Mouse (Mus musculus) heart, postnatal 0 days (tissue): ENCODE results near the gene Tcl1b2. TPM values are rescaled to one million over a fixed set of nuclear protein-coding genes. Genes with fewer than 3 reads are reported as not detected.
"Not testable (repeated sequence)": the region's sequence is repeated elsewhere in the genome, so short reads cannot be mapped to it uniquely, and the experiment has no call there.

ENCODE experiments used
- ATAC-seq: fragments of 200-750 bp; cut with Nextera tagmentation; 2 replicates; pipeline ENCODE4 v1.8.0; 2017; ENCODE audit warnings: low read depth, moderate number of reproducible peaks, moderate library complexity; ENCODE audit not compliant: insufficient read depth
- DNase-seq: peaks from one replicate; pipeline ENCODE4 v3.0.0-alpha.2; 2016; ENCODE audit warnings: low spot score
- H3K27ac ChIP-seq: fragments of 300-500 bp; sonication (generic); 2 replicates; pipeline ENCODE4 v1.5.1; 2014; ENCODE audit warnings: low read depth, mild to moderate bottlenecking
- H3K27me3 ChIP-seq: fragments of 300-500 bp; sonication (generic); 2 replicates; pipeline ENCODE4 v1.6.1; 2014; ENCODE audit warnings: low read length, mixed read lengths; ENCODE audit not compliant: control insufficient read depth, insufficient read depth
- H3K36me3 ChIP-seq: fragments of 300-500 bp; sonication (generic); replicated peaks from 2 replicates; pipeline ENCODE4 v1.6.1; 2014; ENCODE audit warnings: low read length, mixed read lengths; ENCODE audit not compliant: control insufficient read depth, insufficient read depth
- H3K4me1 ChIP-seq: fragments of 300-500 bp; sonication (generic); 2 replicates; pipeline ENCODE4 v1.6.1; 2014; ENCODE audit warnings: antibody characterized with exemption; ENCODE audit not compliant: control insufficient read depth, insufficient read depth
- H3K4me2 ChIP-seq: fragments of 300-500 bp; sonication (generic); 2 replicates; pipeline ENCODE4 v1.6.1; 2014; ENCODE audit warnings: low read depth, mild to moderate bottlenecking, low read length, moderate library complexity
- H3K4me3 ChIP-seq: fragments of 300-500 bp; sonication (generic); 2 replicates; pipeline ENCODE4 v1.5.1; 2014; ENCODE audit warnings: low read depth, low read length
- H3K9ac ChIP-seq: fragments of 300-500 bp; sonication (generic); replicated peaks from 2 replicates; pipeline ENCODE4 v1.6.1; 2014; ENCODE audit warnings: low read depth, low read length, mixed read lengths
- H3K9me3 ChIP-seq: fragments of 300-500 bp; sonication (generic); replicated peaks from 2 replicates; pipeline ENCODE4 v1.6.1; 2016; ENCODE audit warnings: low read length; ENCODE audit not compliant: control insufficient read depth
- CTCF ChIP-seq: IDR thresholded peaks from 2 replicates; pipeline ENCODE4 v1.5.1; 2016; ENCODE audit warnings: antibody characterized with exemption, control low read depth, low read depth
- EP300 ChIP-seq: IDR thresholded peaks from 2 replicates; pipeline ENCODE4 v1.6.1; 2016; ENCODE audit warnings: antibody characterized with exemption, low read depth
- WGBS: fragments of 180-500 bp; shearing (Covaris S2); extraction: QIAGEN DNeasy Blood & Tissue Kit; methylation state at CpG from one replicate; pipeline ENCODE4 v1.1.7; 2014; 5-methylcytosine and 5-hydroxymethylcytosine counted together
- polyA plus RNA-seq: library from polyadenylated mRNA; unstranded; fragments of >200 nt; fragmentation: Nextera tagmentation; extraction: Ambion mirVana; gene quantifications from 2 replicates; pipeline ENCODE4 v1.2.1, GENCODE M21; 2015
- total RNA-seq: library from RNA; depleted of rRNA; stranded (reverse); fragments of >200 nt; gene quantifications from 2 replicates; pipeline ENCODE4 v1.2.3, GENCODE M21; 2014; ENCODE audit warnings: low replicate concordance

Tcl1b2 gene
- total and polyA plus RNA-seq, 2 experiments from 2014 or later = not detected

DNA sequence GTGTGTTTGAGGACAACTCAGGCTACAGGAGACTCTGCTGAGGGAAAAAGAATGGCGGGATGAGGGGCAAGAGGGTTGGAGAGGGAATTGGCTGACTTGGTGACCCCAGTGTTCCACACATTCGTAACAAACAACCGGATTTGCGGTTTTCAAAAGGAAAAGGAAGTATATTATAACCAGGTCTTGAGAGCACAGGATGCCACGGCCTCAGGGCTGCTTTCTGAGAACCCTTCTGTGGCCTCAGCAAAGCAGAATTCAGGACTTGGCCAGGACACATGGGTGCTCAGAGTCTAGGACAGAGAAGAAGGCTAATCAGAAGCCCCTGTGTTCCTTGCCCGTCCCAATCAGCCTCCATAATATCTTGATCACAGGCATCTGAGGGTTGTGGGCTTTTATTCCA is 13.0 kb downstream of the Tcl1b2 start:
- Histone ChIP-seq H3K4me1 (no peaks in the 10 kb centered on the region), H3K27ac (no peak overlapping the region), H3K27me3 (no peaks in the 10 kb centered on the region), H3K9ac (no peak overlapping the region), H3K9me3 (no peaks in the 10 kb centered on the region), H3K4me3 (no peak overlapping the region), H3K4me2 (no peak overlapping the region), H3K36me3 (no peaks in the 10 kb centered on the region)
- WGBS = 62% methylated on average over 6 of the region's 6 CpGs
- ATAC-seq (no peak), DNase-seq (no peak)
- TF ChIP-seq CTCF = no peak
- TF ChIP-seq EP300 = no peak

DNA sequence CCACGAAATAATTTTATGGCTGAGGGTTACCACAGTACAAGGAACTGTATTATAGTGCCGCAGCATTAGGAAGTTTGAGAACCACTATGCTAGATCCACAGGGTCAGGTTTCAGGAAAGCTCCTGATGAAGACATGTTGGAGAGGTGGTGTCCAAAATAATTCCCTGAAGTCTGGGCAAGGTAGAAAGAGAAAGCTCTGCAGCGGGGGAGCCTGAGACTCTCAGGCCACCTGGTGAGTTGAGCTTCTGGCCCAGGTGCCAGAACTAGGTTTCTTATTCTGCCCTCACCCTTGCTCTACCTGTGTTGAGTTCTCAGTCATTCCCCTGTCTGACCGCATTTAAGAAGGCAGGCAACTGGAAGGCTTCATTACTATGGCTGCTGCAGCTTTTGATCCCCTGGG is 13.6 kb downstream of the Tcl1b2 start, which contains the start of gene Tcl1b1:
Tcl1b1 (plus strand) TSS at position 301 of the 400 bp plus-strand sequence.
- DNase-seq (no peak), ATAC-seq (no peak)
- no peak for TF ChIP-seq CTCF
- TF ChIP-seq EP300 = no peak
- H3K9me3 ChIP-seq = no peaks in the 10 kb centered on the region
- H3K27ac ChIP-seq = no peak within 1 kb of the TSS
- no peak within 1 kb of the TSS for H3K4me2 ChIP-seq
- 74% methylated on average over 4 of the region's 4 CpGs for WGBS
- no peaks in the 10 kb centered on the region for H3K36me3 ChIP-seq
- no peaks in the 10 kb centered on the region for H3K27me3 ChIP-seq
- H3K9ac ChIP-seq = no peak within 1 kb of the TSS
- no peaks in the 10 kb centered on the region for H3K4me1 ChIP-seq
- H3K4me3 ChIP-seq = no peak within 1 kb of the TSS

GRCm38 (mm10) chr12:105166734-105167133 is 20.9 kb downstream of the Tcl1b2 start:
- Histone ChIP-seq H3K27me3 (no peaks in the 10 kb centered on the region), H3K4me3 (no peak overlapping the region), H3K9me3 (no peaks in the 10 kb centered on the region), H3K4me2 (no peak overlapping the region), H3K27ac (no peak overlapping the region), H3K36me3 (no peaks in the 10 kb centered on the region), H3K4me1 (no peaks in the 10 kb centered on the region), H3K9ac (no peak overlapping the region)
- no peak for ATAC-seq
- no peak for TF ChIP-seq EP300
- no peak for TF ChIP-seq CTCF
- 44% methylated on average over 3 of the region's 3 CpGs for WGBS
- no peak for DNase-seq

- no peak for ATAC-seq
- no peak for DNase-seq
- WGBS = 57% methylated on average over 2 of the region's 2 CpGs
Observed at GRCm38 (mm10) chr12:105173366-105173765, 27.6 kb downstream of the Tcl1b2 start.

GRCm38 (mm10) chr12:105174318-105174717 is 28.5 kb downstream of the Tcl1b2 start:
- not testable (repeated sequence) for H3K27ac ChIP-seq, H3K4me2 ChIP-seq, H3K27me3 ChIP-seq, DNase-seq, H3K9me3 ChIP-seq, ATAC-seq, H3K9ac ChIP-seq, H3K4me3 ChIP-seq, H3K4me1 ChIP-seq, H3K36me3 ChIP-seq
- WGBS = 25% methylated on average over 2 of the region's 2 CpGs

More at GRCm38 (mm10) chr12:105173366-105173765, 27.6 kb downstream of the Tcl1b2 start:
- Histone ChIP-seq H3K36me3 (no peaks in the 10 kb centered on the region), H3K27ac (no peak overlapping the region), H3K4me2 (no peak overlapping the region), H3K4me3 (no peak overlapping the region), H3K27me3 (no peaks in the 10 kb centered on the region), H3K4me1 (no peaks in the 10 kb centered on the region), H3K9ac (no peak overlapping the region), H3K9me3 (no peaks in the 10 kb centered on the region)
- no peak for TF ChIP-seq EP300

DNA sequence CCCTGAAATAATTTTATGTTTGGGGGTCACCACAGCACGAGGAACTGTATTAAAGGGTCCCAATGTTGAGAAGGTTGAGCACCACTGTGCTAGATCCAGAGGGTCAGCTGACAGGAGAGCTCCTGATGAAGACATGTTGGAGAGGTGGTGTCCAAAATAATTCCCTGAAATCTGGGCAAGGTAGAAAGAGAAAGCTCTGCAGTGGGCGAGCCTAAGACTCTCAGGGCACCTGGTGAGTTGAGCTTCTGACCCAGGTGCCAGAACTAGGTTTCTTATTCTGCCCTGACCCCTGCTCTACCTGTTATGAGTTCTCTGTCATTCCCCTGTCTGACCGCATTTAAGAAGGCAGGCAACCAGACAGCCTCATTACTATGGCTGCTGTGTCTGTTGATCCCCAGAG is 30.2 kb downstream of the Tcl1b2 start, which contains the start of gene Tcl1b5:
Tcl1b5 (plus strand) TSS at position 301 of the 400 bp plus-strand sequence.
- not testable (repeated sequence) for H3K27ac ChIP-seq, H3K9ac ChIP-seq, H3K36me3 ChIP-seq, H3K4me1 ChIP-seq, H3K9me3 ChIP-seq, DNase-seq, ATAC-seq, H3K4me2 ChIP-seq, H3K4me3 ChIP-seq, H3K27me3 ChIP-seq
- 44% methylated on average over 3 of the region's 3 CpGs for WGBS

- 53% methylated on average over 4 of the region's 4 CpGs for WGBS
Observed at GRCm38 (mm10) chr12:105181040-105181644, 35.3 kb downstream of the Tcl1b2 start.

More at GRCm38 (mm10) chr12:105181040-105181644, 35.3 kb downstream of the Tcl1b2 start:
- not testable (repeated sequence) for H3K27ac ChIP-seq, H3K9ac ChIP-seq, H3K36me3 ChIP-seq, H3K9me3 ChIP-seq, ATAC-seq, H3K4me1 ChIP-seq, H3K4me2 ChIP-seq, H3K27me3 ChIP-seq, DNase-seq, H3K4me3 ChIP-seq
